Mouse (Mus musculus) embryonic fibroblast, embryonic 13.5 days (primary cell): Measurements from ENCODE around the gene 4930568D16Rik.

Experiments
- CTCF ChIP-seq: IDR thresholded peaks from 2 replicates; pipeline ENCODE4 v1.5.1; 2011; ENCODE audit warnings: mild to moderate bottlenecking, control low read depth, low read length, moderate library complexity, borderline replicate concordance; ENCODE audit not compliant: insufficient read depth
- POLR2A ChIP-seq: IDR thresholded peaks from 2 replicates; pipeline ENCODE4 v1.6.1; 2011; ENCODE audit warnings: low read depth, mild to moderate bottlenecking, control low read depth, low read length, moderate library complexity

GRCm38 (mm10) chr2:35336388-35337280 lies 30.9 kb downstream of the 4930568D16Rik start, which contains the start of gene Stom:
- TF ChIP-seq CTCF (0 out of 2 replicates have a peak, but pooled peaks have one; percentile 9), POLR2A (peak; percentile 87)
